Mouse (Mus musculus) lung, postnatal 0 days (tissue): Measurements from ENCODE around the gene Mob3b. TPM values are rescaled to one million over a fixed set of nuclear protein-coding genes. Genes with fewer than 3 reads are reported as not detected.

Experiments
- ATAC-seq: fragments of 200-750 bp; cut with Nextera tagmentation; 2 replicates; pipeline ENCODE4 v1.8.0; 2017; ENCODE audit warnings: moderate library complexity
- DNase-seq: peaks from one replicate; pipeline ENCODE4 v3.0.0-alpha.2; 2016; ENCODE audit warnings: low spot score
- H3K27ac ChIP-seq: fragments of 300-500 bp; sonication (generic); 2 replicates; pipeline ENCODE4 v1.5.1; 2014; ENCODE audit warnings: antibody characterized with exemption, mild to moderate bottlenecking, low read length, mixed read lengths
- H3K27me3 ChIP-seq: fragments of 300-500 bp; sonication (generic); replicated peaks from 2 replicates; pipeline ENCODE4 v1.6.1; 2014; ENCODE audit warnings: low read length, mixed read lengths; ENCODE audit not compliant: insufficient read depth
- H3K36me3 ChIP-seq: fragments of 300-500 bp; sonication (generic); 2 replicates; pipeline ENCODE4 v1.6.1; 2014; ENCODE audit warnings: low read length, mixed read lengths; ENCODE audit not compliant: insufficient read depth
- H3K4me1 ChIP-seq: fragments of 300-500 bp; sonication (generic); 2 replicates; pipeline ENCODE4 v1.6.1; 2014; ENCODE audit warnings: antibody characterized with exemption, low read depth, low read length, mixed read lengths; ENCODE audit not compliant: insufficient read depth
- H3K4me2 ChIP-seq: fragments of 300-500 bp; sonication (generic); replicated peaks from 2 replicates; pipeline ENCODE4 v1.6.1; 2014; ENCODE audit warnings: low read depth, mild to moderate bottlenecking, low read length, moderate library complexity, mixed read lengths
- H3K4me3 ChIP-seq: fragments of 300-500 bp; sonication (generic); 2 replicates; pipeline ENCODE4 v1.5.1; 2014; ENCODE audit warnings: low read depth, low read length
- H3K9ac ChIP-seq: fragments of 300-500 bp; sonication (generic); replicated peaks from 2 replicates; pipeline ENCODE4 v1.6.1; 2014; ENCODE audit warnings: low read depth, mild to moderate bottlenecking
- H3K9me3 ChIP-seq: fragments of 300-500 bp; sonication (generic); 2 replicates; pipeline ENCODE4 v1.6.1; 2016; ENCODE audit warnings: low read length, mixed read lengths
- CTCF ChIP-seq: IDR thresholded peaks from 2 replicates; pipeline ENCODE4 v1.5.1; 2016; ENCODE audit warnings: antibody characterized with exemption, mild to moderate bottlenecking
- EP300 ChIP-seq: IDR thresholded peaks from 2 replicates; pipeline ENCODE4 v1.6.1; 2016; ENCODE audit warnings: antibody characterized with exemption, mild to moderate bottlenecking, control low read depth
- WGBS: fragments of 180-500 bp; shearing (Covaris S2); extraction: QIAGEN DNeasy Blood & Tissue Kit; methylation state at CpG from one replicate; pipeline ENCODE4 v1.1.7; 2014; 5-methylcytosine and 5-hydroxymethylcytosine counted together
- polyA plus RNA-seq: library from polyadenylated mRNA; unstranded; fragments of >200 nt; fragmentation: Nextera tagmentation; extraction: Ambion mirVana; gene quantifications from 2 replicates; pipeline ENCODE4 v1.2.1, GENCODE M21; 2015

Mob3b gene
- polyA plus RNA-seq, 1 experiment from 2014 or later: 14.7 TPM

DNA sequence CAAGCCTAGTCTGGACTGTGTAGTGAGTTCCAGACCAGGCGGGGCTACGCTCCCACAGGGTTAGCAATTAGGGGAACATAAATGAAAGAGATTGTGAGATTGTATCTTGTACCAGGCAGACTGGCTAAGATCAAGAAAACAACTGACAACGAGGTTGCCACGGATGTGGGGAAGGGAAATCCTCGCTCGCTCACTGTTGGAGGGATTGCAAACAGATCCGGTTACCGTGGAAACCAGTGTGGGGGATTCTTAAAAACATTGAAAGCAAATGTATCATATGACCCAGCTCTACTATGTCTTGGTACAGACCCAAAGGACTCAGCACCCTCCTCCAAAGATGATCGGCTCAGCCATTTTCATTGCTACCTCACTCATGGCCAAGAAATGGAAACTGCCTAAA lies 257.1 kb downstream of the Mob3b start:
- H3K27me3 ChIP-seq: no peaks in the 10 kb centered on the region
- DNase-seq (no peak), ATAC-seq (no peak)
- H3K4me3 ChIP-seq: no peak overlapping the region
- H3K4me1 ChIP-seq: no peaks in the 10 kb centered on the region
- no peaks in the 10 kb centered on the region for H3K9me3 ChIP-seq
- no peaks in the 10 kb centered on the region for H3K36me3 ChIP-seq
- H3K4me2 ChIP-seq: no peak overlapping the region
- WGBS: 49% methylated on average over 9 of the region's 9 CpGs
- no peak overlapping the region for H3K9ac ChIP-seq
- no peak overlapping the region for H3K27ac ChIP-seq
- TF ChIP-seq CTCF: no peak
- TF ChIP-seq EP300: no peak

DNA sequence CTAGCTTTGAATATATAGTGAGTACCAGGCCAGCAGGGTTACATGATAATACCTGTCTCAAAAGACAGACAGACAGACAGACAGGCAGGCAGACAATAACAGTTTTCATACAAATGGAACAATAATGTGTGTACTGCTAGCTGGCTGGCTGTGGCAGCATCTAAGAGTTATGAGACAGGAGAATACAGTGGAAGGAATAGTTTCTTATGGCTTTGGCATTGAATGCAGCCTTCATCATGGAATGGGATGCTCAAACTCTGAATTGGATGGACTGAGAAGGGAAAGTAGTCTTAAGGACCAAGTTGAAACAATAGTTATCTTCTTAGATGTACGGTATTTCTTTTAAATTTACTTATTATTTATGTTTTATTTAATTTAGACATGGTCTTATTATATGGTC lies 258.0 kb downstream of the Mob3b start:
- H3K4me1 ChIP-seq: no peaks in the 10 kb centered on the region
- no peak for TF ChIP-seq EP300
- no peak for TF ChIP-seq CTCF
- DNase-seq (no peak), ATAC-seq (no peak)
- no peak overlapping the region for H3K4me3 ChIP-seq
- H3K9ac ChIP-seq: no peak overlapping the region
- H3K4me2 ChIP-seq: no peak overlapping the region
- H3K27me3 ChIP-seq: no peaks in the 10 kb centered on the region
- H3K27ac ChIP-seq: no peak overlapping the region
- H3K9me3 ChIP-seq: no peaks in the 10 kb centered on the region
- 88% methylated on average over 1 of the region's 1 CpGs for WGBS
- no peaks in the 10 kb centered on the region for H3K36me3 ChIP-seq

Other genes starting within 250 kb of the Mob3b start
- gene Ifnk, start 5.4 kb downstream of the Mob3b start, polyA plus RNA-seq: 0.16 and 0.18 TPM in 2 replicates
- 8.5 and 9.5 TPM in 2 replicates for gene C9orf72, start 68.7 kb upstream of the Mob3b start, polyA plus RNA-seq